Mouse (Mus musculus): ENCODE results near the gene Tssk3. TPM values are rescaled to one million over a fixed set of nuclear protein-coding genes. Genes with fewer than 3 reads are reported as not detected.
"Not testable (repeated sequence)": the region's sequence is repeated elsewhere in the genome, so short reads cannot be mapped to it uniquely, and the experiment has no call there.

The Tssk3 gene
- not detected for total RNA-seq (2021)
- long read RNA-seq, experiment 1, result 0 reads
- long read RNA-seq, experiment 2, result 0 reads

- DNase-seq (ENCODE audit: low spot score in 2 of 2), result no peak
Measured at GRCm38 (mm10) chr4:129490972-129491880, at the start of gene Tssk3, which contains the start of gene Fam229a. Gene Tssk3, minus strand, starts transcription at chr4:129491022. Gene Fam229a, plus strand, starts transcription at chr4:129491190.

DNA sequence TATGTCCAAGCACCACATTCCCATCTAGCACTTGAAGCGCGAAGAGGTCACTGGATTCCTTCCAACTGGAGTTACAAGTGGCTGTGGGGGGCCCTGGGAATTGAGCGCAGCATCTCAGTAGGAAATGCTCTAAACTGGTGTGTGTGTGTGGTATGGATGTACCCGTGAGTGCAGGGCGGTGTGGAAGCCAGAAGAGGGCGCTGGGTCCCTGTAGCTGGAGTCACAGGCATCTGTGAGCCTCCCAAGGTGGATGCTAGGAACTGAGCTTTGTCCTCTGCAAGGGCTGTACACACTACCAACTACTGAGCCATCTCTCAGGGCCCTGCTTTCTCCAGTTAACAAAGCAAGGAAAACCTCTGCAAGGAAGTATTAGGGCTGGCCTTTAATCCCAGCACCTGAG lies 49.2 kb upstream of the Tssk3 start:
- no peak for DNase-seq (ENCODE audit: low spot score in 2 of 2)

- not testable (repeated sequence) for DNase-seq (ENCODE audit: low spot score in 2 of 2)
Measured at GRCm38 (mm10) chr4:129528901-129529300, 38.1 kb upstream of the Tssk3 start.

DNA sequence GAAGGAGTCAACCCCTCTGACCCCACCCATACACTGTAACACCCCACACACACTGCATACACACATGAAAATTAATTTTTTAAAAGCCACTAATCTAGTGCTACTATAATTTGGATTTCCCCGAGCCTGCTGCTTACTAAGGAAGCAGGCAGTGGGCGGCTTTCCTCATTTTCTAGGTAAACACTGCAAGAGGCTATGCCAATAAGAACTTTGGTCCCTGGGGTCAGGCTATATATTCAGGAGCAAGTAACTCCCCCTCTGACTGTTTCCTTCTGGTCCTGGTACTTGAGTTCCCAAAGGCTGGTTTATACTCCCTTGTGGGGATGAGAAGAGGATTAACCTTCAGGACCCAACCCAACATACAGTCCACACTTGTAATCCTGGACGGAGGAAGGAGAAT lies 35.1 kb upstream of the Tssk3 start:
- DNase-seq (ENCODE audit: low spot score in 2 of 2), result no peak

DNA sequence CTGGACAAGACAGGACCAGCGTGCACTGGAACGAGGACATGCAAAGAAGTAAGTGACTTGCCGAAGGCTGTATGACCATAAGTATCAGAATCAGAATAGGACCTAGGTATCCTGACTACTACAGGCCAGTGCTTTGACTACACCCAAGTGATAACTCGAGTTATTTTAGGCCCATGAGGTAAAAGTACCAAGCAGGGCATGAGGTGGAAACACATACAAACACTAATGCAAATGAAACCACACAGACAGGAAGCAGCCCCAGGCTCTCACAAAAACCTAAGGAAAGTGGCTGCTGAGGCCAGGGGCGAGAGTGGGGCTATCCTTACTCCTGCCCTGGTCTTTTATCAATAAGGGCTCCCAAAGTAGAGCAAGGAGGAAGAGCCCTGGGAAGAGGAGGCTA lies 34.5 kb upstream of the Tssk3 start:
- no peak for DNase-seq (ENCODE audit: low spot score in 2 of 2)

DNA sequence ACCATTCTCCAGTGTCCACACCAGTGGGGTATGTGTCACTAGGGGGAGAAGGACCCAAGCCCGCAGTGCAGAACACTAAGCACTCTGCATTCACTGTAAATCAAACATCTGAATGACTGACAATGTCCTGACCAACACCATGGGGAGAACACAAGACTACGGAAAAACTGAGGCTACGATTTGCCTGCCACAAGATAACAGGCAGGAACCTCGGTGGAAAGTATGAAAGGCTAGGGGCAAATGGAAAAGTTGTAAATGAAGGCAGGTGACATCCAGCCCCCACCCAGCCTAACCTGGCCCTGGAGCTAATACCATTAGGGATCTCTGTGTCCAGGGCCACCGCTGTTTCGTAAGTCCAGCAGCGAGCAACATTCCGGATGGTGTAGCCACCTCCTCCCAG lies 27.7 kb upstream of the Tssk3 start:
- DNase-seq (ENCODE audit: low spot score in 2 of 2), result no peak

DNA sequence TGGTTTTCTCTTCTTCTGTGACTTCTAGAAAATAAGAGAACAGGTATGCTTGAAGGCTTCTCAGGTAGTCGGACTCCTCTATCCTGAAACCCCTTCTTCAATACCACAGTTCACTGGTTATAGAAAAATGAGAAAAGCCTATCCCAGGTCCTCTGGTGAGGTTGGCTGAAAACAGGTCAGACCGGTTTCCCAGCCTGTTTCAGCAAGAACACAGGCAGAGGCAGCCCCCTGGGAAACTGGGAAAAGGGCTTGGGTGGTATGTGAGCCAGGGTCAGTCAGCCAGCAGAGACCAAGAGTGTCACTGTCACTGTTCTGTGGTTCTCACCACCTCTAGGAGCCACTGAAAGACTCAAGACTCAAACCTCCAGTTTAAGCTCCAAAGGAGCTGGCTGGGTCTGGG lies 26.1 kb upstream of the Tssk3 start:
- no peak for DNase-seq (ENCODE audit: low spot score in 2 of 2)

DNA sequence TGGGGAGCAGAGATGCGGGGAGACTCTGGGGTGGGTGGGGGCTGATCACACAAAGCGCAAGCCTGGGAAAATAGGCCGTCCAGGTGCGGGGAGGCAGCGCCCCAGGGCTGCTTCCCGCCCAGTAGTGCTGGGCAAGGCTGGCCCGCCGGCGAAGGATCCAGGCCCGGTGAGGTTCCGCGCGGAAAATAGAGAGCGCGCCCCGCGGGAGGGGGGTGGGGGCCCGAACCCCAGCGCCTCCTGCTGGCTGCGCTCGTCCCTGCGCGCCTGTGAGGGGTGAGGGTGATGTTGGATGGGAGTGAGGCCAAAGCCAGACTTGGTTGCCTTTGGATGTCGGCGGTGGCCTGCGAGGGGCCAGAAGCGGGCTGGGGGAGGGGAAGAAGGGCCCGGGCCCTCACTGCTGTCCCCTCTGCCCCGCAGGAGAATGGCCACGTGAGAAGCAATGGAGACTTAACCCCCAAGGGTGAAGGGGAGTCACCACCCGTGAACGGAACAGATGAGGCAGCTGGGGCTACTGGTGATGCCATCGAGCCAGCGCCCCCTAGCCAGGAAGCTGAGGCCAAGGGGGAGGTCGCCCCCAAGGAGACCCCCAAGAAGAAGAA lies 23.6 kb upstream of the Tssk3 start:
- peak; percentile 46 to 60 for DNase-seq (ENCODE audit: low spot score in 2 of 2)

GRCm38 (mm10) chr4:129513891-129514290 lies 23.1 kb upstream of the Tssk3 start:
- DNase-seq (ENCODE audit: low spot score in 2 of 2), result no peak

- peak; percentile 84 to 86 for DNase-seq (ENCODE audit: low spot score in 2 of 2)
Measured at GRCm38 (mm10) chr4:129513086-129513767, 22.4 kb upstream of the Tssk3 start, which contains the start of gene Marcksl1. Gene Marcksl1, plus strand, starts transcription at chr4:129513581.

- DNase-seq (ENCODE audit: low spot score in 2 of 2), result no peak
Measured at GRCm38 (mm10) chr4:129511413-129512096, 20.7 kb upstream of the Tssk3 start.

GRCm38 (mm10) chr4:129510723-129511412 lies 20.0 kb upstream of the Tssk3 start:
- DNase-seq (ENCODE audit: low spot score in 2 of 2), result no peak

GRCm38 (mm10) chr4:129509650-129510049 lies 18.8 kb upstream of the Tssk3 start:
- DNase-seq (ENCODE audit: low spot score in 2 of 2), result no peak

DNA sequence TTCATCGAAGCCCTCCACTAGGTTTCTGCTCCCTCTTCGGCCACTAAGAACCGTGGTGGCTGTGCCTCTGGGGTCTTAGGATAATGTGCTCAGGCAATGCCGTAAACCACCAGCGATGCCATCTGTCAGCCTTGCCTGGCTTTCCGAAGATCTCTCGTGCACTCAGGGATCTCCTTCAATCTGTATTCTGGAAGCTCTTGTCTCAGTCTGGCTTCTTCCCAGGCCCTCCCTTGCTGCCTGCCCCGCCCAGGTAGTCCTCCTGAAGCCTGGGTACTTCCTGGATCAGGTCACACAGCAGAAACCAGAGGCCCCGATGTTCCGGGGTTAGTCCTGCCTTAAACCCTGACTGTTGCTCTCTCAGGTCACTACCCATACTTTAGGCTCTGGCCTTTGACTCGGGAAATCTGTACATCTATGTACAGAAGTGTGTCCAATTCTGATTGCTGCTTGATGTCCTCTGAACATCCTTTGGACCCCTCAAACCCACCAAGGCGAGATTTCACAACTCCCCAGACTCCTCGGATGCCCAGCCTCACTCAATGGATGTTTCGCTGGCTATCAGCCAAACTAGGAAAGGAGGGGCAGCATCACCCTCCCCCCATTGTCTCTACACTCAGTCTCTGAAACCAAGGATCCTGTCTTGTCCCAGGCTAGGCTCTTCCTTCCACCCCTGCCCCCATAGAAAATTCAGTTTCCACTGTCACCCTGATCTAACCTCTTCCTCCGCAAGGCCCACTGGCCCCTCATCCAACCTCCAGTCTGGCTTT lies 18.2 kb upstream of the Tssk3 start:
- DNase-seq (ENCODE audit: low spot score in 2 of 2), result no peak

GRCm38 (mm10) chr4:129508237-129508515 lies 17.4 kb upstream of the Tssk3 start:
- no peak for DNase-seq (ENCODE audit: low spot score in 2 of 2)

GRCm38 (mm10) chr4:129507434-129508236 lies 16.8 kb upstream of the Tssk3 start:
- no peak for DNase-seq (ENCODE audit: low spot score in 2 of 2)

GRCm38 (mm10) chr4:129505511-129505910 lies 14.7 kb upstream of the Tssk3 start:
- no peak for DNase-seq (ENCODE audit: low spot score in 2 of 2)

- DNase-seq (ENCODE audit: low spot score in 2 of 2), result no peak
Measured at GRCm38 (mm10) chr4:129502901-129503444, 12.2 kb upstream of the Tssk3 start.

- no peak for DNase-seq (ENCODE audit: low spot score in 2 of 2)
Measured at GRCm38 (mm10) chr4:129502327-129502888, 11.6 kb upstream of the Tssk3 start.
